Mouse (Mus musculus) CH12.LX (cell line): ENCODE results near the gene Lpin2. TPM values are rescaled to one million over a fixed set of nuclear protein-coding genes. Genes with fewer than 3 reads are reported as not detected.

ENCODE experiments used
- DNase-seq: peaks from one replicate; pipeline ENCODE4 v3.0.0-alpha.2; 2013; ENCODE audit errors: extremely low read depth
- H3K27ac ChIP-seq: 2 replicates; pipeline ENCODE4 v1.5.1; 2012; ENCODE audit warnings: low read depth, mild to moderate bottlenecking, control low read depth, moderate library complexity; ENCODE audit not compliant: insufficient read depth
- H3K27me3 ChIP-seq: replicated peaks from 2 replicates; pipeline ENCODE3; 2012; ENCODE audit warnings: inconsistent platforms
- H3K36me3 ChIP-seq, 2 experiments: replicated peaks in 1 of 2; 2 replicates each; pipeline versions ENCODE3 to v1.6.1; 2012; ENCODE audit warnings: inconsistent platforms in 1 of 2, low read length in 1 of 2, mild to moderate bottlenecking in 1 of 2, mixed read lengths in 1 of 2, moderate library complexity in 1 of 2; ENCODE audit not compliant: control insufficient read depth in 1 of 2, insufficient read depth in 1 of 2
- H3K4me1 ChIP-seq, 2 experiments: 2 replicates each; pipeline ENCODE4 v1.6.1; 2012; ENCODE audit warnings: inconsistent platforms in 1 of 2, moderate library complexity in 1 of 2; ENCODE audit not compliant: insufficient read depth in 2 of 2, control insufficient read depth in 1 of 2
- H3K4me2 ChIP-seq: 2 replicates; pipeline ENCODE4 v1.6.1; 2012; ENCODE audit warnings: low read depth, mild to moderate bottlenecking, control low read depth; ENCODE audit not compliant: poor library complexity, insufficient read depth, severe bottlenecking
- H3K4me3 ChIP-seq, 3 experiments: fragments of 150-350 bp in 1 of 3; sonication (generic) in 1 of 3; replicated peaks in 1 of 3; 2 replicates each; pipeline versions ENCODE3 to v1.5.1; 2011 to 2012; ENCODE audit warnings: low read depth in 2 of 3, low read length in 2 of 3, mild to moderate bottlenecking in 2 of 3, moderate library complexity in 2 of 3, control low read depth in 1 of 3, improper control_type of control experiment in 1 of 3, inconsistent platforms in 1 of 3, mixed read lengths in 1 of 3; ENCODE audit not compliant: poor library complexity in 1 of 3
- H3K79me2 ChIP-seq: replicated peaks from 2 replicates; pipeline ENCODE4 v1.6.1; 2012; ENCODE audit warnings: mild to moderate bottlenecking, moderate library complexity; ENCODE audit not compliant: control insufficient read depth, poor library complexity, insufficient read depth, severe bottlenecking; ENCODE audit errors: extremely low read depth
- H3K9ac ChIP-seq: 2 replicates; pipeline ENCODE4 v1.6.1; 2012; ENCODE audit warnings: low read depth, mild to moderate bottlenecking, control low read depth, moderate library complexity; ENCODE audit not compliant: insufficient read depth
- H3K9me3 ChIP-seq: replicated peaks from 2 replicates; pipeline ENCODE3; 2012; ENCODE audit warnings: low read length, inconsistent platforms, mixed read lengths
- BHLHE40 ChIP-seq: IDR thresholded peaks from 2 replicates; pipeline ENCODE4 v1.6.1; 2011; ENCODE audit warnings: mild to moderate bottlenecking, low read depth, low read length, improper control_type of control experiment
- CHD1 ChIP-seq: IDR thresholded peaks from 2 replicates; pipeline ENCODE4 v1.6.1; 2012; ENCODE audit warnings: low read depth, low read length, improper control_type of control experiment, inconsistent platforms
- CHD2 ChIP-seq: IDR thresholded peaks from 2 replicates; pipeline ENCODE4 v1.6.1; 2011; ENCODE audit warnings: low read length, improper control_type of control experiment
- CTCF ChIP-seq, 2 experiments: IDR thresholded peaks in 1 of 2; conservative IDR thresholded peaks in 1 of 2; 2 replicates each; pipeline ENCODE4 v1.5.1; 2011 to 2012; ENCODE audit warnings: low read depth in 2 of 2, low read length in 2 of 2, improper control_type of control experiment in 1 of 2, inconsistent platforms in 1 of 2, mild to moderate bottlenecking in 1 of 2, moderate library complexity in 1 of 2
- E2F4 ChIP-seq: IDR thresholded peaks from 2 replicates; pipeline ENCODE4 v1.6.1; 2011; ENCODE audit warnings: low read depth, low read length, improper control_type of control experiment; ENCODE audit not compliant: insufficient replicate concordance
- ELF1 ChIP-seq: IDR thresholded peaks from 2 replicates; pipeline ENCODE4 v1.6.1; 2014; ENCODE audit warnings: low read depth, mild to moderate bottlenecking, inconsistent platforms, low read length, improper control_type of control experiment
- EP300 ChIP-seq: IDR thresholded peaks from 2 replicates; pipeline ENCODE4 v1.6.1; 2011; ENCODE audit warnings: low read length, improper control_type of control experiment
- ETS1 ChIP-seq: conservative IDR thresholded peaks from 2 replicates; pipeline ENCODE4 v1.6.1; 2012; ENCODE audit warnings: low read depth, mild to moderate bottlenecking, inconsistent platforms, low read length, improper control_type of control experiment, moderate library complexity
- HCFC1 ChIP-seq: IDR thresholded peaks from 2 replicates; pipeline ENCODE4 v1.6.1; 2012; ENCODE audit warnings: low read depth, mild to moderate bottlenecking, inconsistent platforms, low read length, improper control_type of control experiment
- JUN ChIP-seq: IDR thresholded peaks from 2 replicates; pipeline ENCODE4 v1.6.1; 2011; ENCODE audit warnings: low read depth, mild to moderate bottlenecking, low read length, improper control_type of control experiment, moderate library complexity; ENCODE audit not compliant: insufficient read depth
- JUND ChIP-seq: conservative IDR thresholded peaks from 2 replicates; pipeline ENCODE4 v1.6.1; 2011; ENCODE audit warnings: low read depth, low read length, improper control_type of control experiment
- KAT2A ChIP-seq: IDR thresholded peaks from 2 replicates; pipeline ENCODE4 v1.6.1; 2012; ENCODE audit warnings: low read length, improper control_type of control experiment, inconsistent platforms; ENCODE audit not compliant: insufficient replicate concordance
- MAFK ChIP-seq: IDR thresholded peaks from 2 replicates; pipeline ENCODE4 v1.6.1; 2011; ENCODE audit warnings: low read length, improper control_type of control experiment; ENCODE audit not compliant: insufficient replicate concordance
- MAZ ChIP-seq: IDR thresholded peaks from 2 replicates; pipeline ENCODE4 v1.6.1; 2012; ENCODE audit warnings: low read depth, mild to moderate bottlenecking, inconsistent platforms, low read length, improper control_type of control experiment, moderate library complexity
- MXI1 ChIP-seq: IDR thresholded peaks from 2 replicates; pipeline ENCODE4 v1.6.1; 2011; ENCODE audit warnings: mild to moderate bottlenecking, low read depth, low read length, improper control_type of control experiment
- MYC ChIP-seq: IDR thresholded peaks from 2 replicates; pipeline ENCODE4 v1.6.1; 2011; ENCODE audit warnings: low read depth, mild to moderate bottlenecking, improper control_type of control experiment, low read length
- PAX5 ChIP-seq: IDR thresholded peaks from 2 replicates; pipeline ENCODE4 v1.6.1; 2012; ENCODE audit warnings: low read length, inconsistent platforms, mixed read lengths
- POLR2AphosphoS2 ChIP-seq: IDR thresholded peaks from 2 replicates; pipeline ENCODE4 v1.6.1; 2011; ENCODE audit warnings: low read depth, low read length, improper control_type of control experiment
- RCOR1 ChIP-seq: conservative IDR thresholded peaks from 2 replicates; pipeline ENCODE4 v1.6.1; 2012; ENCODE audit warnings: low read depth, mild to moderate bottlenecking, inconsistent platforms, low read length, improper control_type of control experiment
- SIN3A ChIP-seq: IDR thresholded peaks from 2 replicates; pipeline ENCODE4 v1.6.1; 2012; ENCODE audit warnings: low read length, improper control_type of control experiment, inconsistent platforms
- UBTF ChIP-seq: IDR thresholded peaks from 2 replicates; pipeline ENCODE4 v1.6.1; 2012; ENCODE audit warnings: low read depth, mild to moderate bottlenecking, inconsistent platforms, low read length, improper control_type of control experiment, moderate library complexity
- USF1 ChIP-seq: IDR thresholded peaks from 2 replicates; pipeline ENCODE4 v1.6.1; 2014; ENCODE audit warnings: low read depth, mild to moderate bottlenecking, inconsistent platforms, low read length, improper control_type of control experiment
- USF2 ChIP-seq: conservative IDR thresholded peaks from 2 replicates; pipeline ENCODE4 v1.6.1; 2011; ENCODE audit warnings: low read depth, low read length, improper control_type of control experiment
- ZC3H11A ChIP-seq: IDR thresholded peaks from 2 replicates; pipeline ENCODE4 v1.6.1; 2012; ENCODE audit warnings: low read depth, mild to moderate bottlenecking, inconsistent platforms, low read length, improper control_type of control experiment
- ZNF384 ChIP-seq: IDR thresholded peaks from 2 replicates; pipeline ENCODE4 v1.6.1; 2012; ENCODE audit warnings: low read depth, low read length, improper control_type of control experiment, inconsistent platforms
- dilution Hi-C: fragments of 300-500 bp; cut with MboI; formaldehyde crosslinking; loops from 2 replicates; pipeline ENCODE4 v1.14.3; 2020; ENCODE audit warnings: low sequenced_read_pairs; ENCODE audit not compliant: extremely low pct_unique_long_range_greater_than_20kb, extremely low pct_ligation_motif_present
- in situ Hi-C: fragments of 300-500 bp; cut with MboI; formaldehyde crosslinking; loops from 3 replicates; pipeline ENCODE4 v1.14.3; 2019; ENCODE audit warnings: low sequenced_read_pairs, low pct_ligation_motif_present, low pct_unique_long_range_greater_than_20kb, mixed read lengths
- polyA plus RNA-seq: library from polyadenylated mRNA; unstranded; fragments of >175 nt; gene quantifications from 2 replicates; pipeline ENCODE4 v1.2.1, GENCODE M21; 2012; ENCODE audit warnings: low read depth; ENCODE audit not compliant: insufficient read length
- total RNA-seq, 2 experiments: library from RNA; depleted of rRNA; stranded (reverse); fragments of 300-350 nt in 1 of 2; fragments of >200 nt in 1 of 2; gene quantifications; 2 replicates each; pipeline ENCODE4 v1.2.3; 2012 to 2014

Lpin2 gene
- total and polyA plus RNA-seq, 3 experiments: 25.4 to 31.4 (median 28.1) TPM

- Histone ChIP-seq H3K4me1 (peaks cover 5% of the 10 kb centered on the region in 2 experiments; a peak in 3 of 4 replicates), H3K36me3 (no peaks in the 10 kb centered on the region), H3K9ac (no peak overlapping the region), H3K4me2 (no peak overlapping the region), H3K4me3 (no peak overlapping the region), H3K27me3 (no peaks in the 10 kb centered on the region), H3K9me3 (no peaks in the 10 kb centered on the region), H3K27ac (0 out of 2 replicates have a peak overlapping the region, but pooled peaks have one; percentile 2), H3K79me2 (no peaks in the 10 kb centered on the region)
- DNase-seq: no peak
- no peak for TF ChIP-seq E2F4
- TF ChIP-seq ETS1: no peak
- no peak for TF ChIP-seq MYC
- TF ChIP-seq POLR2AphosphoS2: no peak
- TF ChIP-seq EP300: no peak
- no peak for TF ChIP-seq PAX5
- TF ChIP-seq CHD1: no peak
- TF ChIP-seq USF2: no peak
- no peak for TF ChIP-seq JUND
- no peak for TF ChIP-seq ZC3H11A
- TF ChIP-seq KAT2A: no peak
- no peak for TF ChIP-seq USF1
- in situ Hi-C loops (no loop called here), dilution Hi-C loops (no loop called here)
Measured at GRCm38 (mm10) chr17:71137334-71137721, 45.0 kb upstream of the Lpin2 start.

DNA sequence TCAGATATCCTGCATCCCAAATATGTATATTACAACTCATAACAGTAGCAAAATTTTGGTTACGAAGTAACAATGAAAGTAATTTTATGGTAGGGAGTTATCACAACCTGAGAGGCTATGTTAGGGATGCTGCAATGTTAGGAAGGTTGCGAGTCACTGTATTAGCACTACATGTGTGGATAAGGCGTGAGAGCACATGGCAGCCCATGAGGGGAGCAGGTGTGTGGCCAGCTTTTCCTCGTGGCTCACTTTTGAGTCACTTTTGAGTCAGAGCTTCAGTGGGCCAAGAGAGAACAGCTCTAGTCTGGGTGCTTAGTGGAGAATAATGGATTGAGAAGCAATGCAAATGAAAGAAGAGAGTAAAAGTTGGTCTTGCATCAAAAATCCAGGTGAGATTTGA is 40.3 kb upstream of the Lpin2 start:
- no peak for DNase-seq
- Histone ChIP-seq H3K4me2 (no peak overlapping the region), H3K4me3 (no peak overlapping the region), H3K27me3 (no peaks in the 10 kb centered on the region), H3K9ac (no peak overlapping the region), H3K27ac (no peak overlapping the region), H3K4me1 (peaks cover 0 to 3% of the 10 kb centered on the region in 2 experiments; a peak in 2 of 4 replicates), H3K79me2 (no peaks in the 10 kb centered on the region), H3K9me3 (no peaks in the 10 kb centered on the region), H3K36me3 (no peaks in the 10 kb centered on the region)
- in situ Hi-C loops (no loop called here), dilution Hi-C loops (no loop called here)
- no peak for TF ChIP-seq E2F4
- TF ChIP-seq MYC: peak; percentile 32; the same call in 1 of the 2 replicates

DNA sequence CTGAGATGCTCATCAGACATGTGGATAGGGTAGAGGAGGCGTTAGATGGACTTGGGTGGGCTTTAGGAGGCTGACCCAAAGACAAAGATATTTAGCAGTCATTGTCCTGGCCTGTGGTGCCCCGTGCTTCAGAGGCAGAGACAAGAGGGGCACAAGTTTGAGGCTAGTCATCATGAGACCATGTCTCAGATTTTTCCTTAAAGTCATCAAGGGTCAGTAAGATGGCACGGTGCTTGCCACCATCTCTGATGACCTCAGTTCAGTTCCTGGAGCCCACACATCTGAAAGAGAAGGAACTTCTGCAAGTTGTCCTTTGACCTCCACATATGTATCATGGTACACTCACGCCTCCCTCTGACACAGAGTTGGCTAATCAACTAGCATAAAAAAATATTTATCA is 39.2 kb upstream of the Lpin2 start:
- in situ Hi-C loops: no loop called here
- dilution Hi-C loops: no loop called here

More for the DNA sequence above, 39.2 kb upstream of the Lpin2 start:
- no peaks in the 10 kb centered on the region; a peak in 1 of 4 replicates for H3K4me1 ChIP-seq
- H3K27ac ChIP-seq: no peak overlapping the region
- H3K27me3 ChIP-seq: no peaks in the 10 kb centered on the region
- H3K4me2 ChIP-seq: no peak overlapping the region
- no peak overlapping the region for H3K9ac ChIP-seq
- no peaks in the 10 kb centered on the region for H3K36me3 ChIP-seq
- TF ChIP-seq CTCF (conservative IDR thresholded peaks at IDR 0.05 in 1 of 2, IDR thresholded peaks at IDR 0.05 in 1 of 2; ENCODE audit: low read depth in 2 of 2, low read length in 2 of 2): no peak
- no peak for TF ChIP-seq E2F4
- TF ChIP-seq ELF1: no peak
- TF ChIP-seq MYC: no peak
- TF ChIP-seq SIN3A: no peak
- no peak for TF ChIP-seq PAX5
- TF ChIP-seq CHD2: no peak
- TF ChIP-seq MAFK: no peak
- TF ChIP-seq RCOR1: no peak
- no peak for TF ChIP-seq HCFC1
- no peak for TF ChIP-seq UBTF
- no peak for TF ChIP-seq BHLHE40
- TF ChIP-seq ETS1: no peak
- no peak for TF ChIP-seq JUND
- TF ChIP-seq JUN: no peak
- no peak for TF ChIP-seq MAZ
- no peak for TF ChIP-seq MXI1
- no peak for TF ChIP-seq KAT2A
- TF ChIP-seq ZNF384: no peak
- no peak for DNase-seq
- no peaks in the 10 kb centered on the region for H3K79me2 ChIP-seq
- no peak overlapping the region for H3K4me3 ChIP-seq
- no peaks in the 10 kb centered on the region for H3K9me3 ChIP-seq
